Mouse (Mus musculus) liver, postnatal 0 days (tissue): ENCODE results near the gene Coa3. TPM values are rescaled to one million over a fixed set of nuclear protein-coding genes. Genes with fewer than 3 reads are reported as not detected.

Source experiments
- ATAC-seq: fragments of 200-750 bp; cut with Nextera tagmentation; 2 replicates; pipeline ENCODE4 v1.8.0; 2017; ENCODE audit warnings: mild to moderate bottlenecking, moderate library complexity
- DNase-seq: peaks from one replicate; pipeline ENCODE4 v3.0.0-alpha.2; 2016
- H3K27ac ChIP-seq: fragments of 300-500 bp; sonication (generic); 2 replicates; pipeline ENCODE4 v1.5.1; 2014; ENCODE audit warnings: antibody characterized with exemption, moderate library complexity, mild to moderate bottlenecking, low read depth
- H3K27me3 ChIP-seq: fragments of 300-500 bp; sonication (generic); 2 replicates; pipeline ENCODE4 v1.6.1; 2014; ENCODE audit warnings: low read length, control low read depth, mixed read lengths; ENCODE audit not compliant: insufficient read depth
- H3K36me3 ChIP-seq: fragments of 300-500 bp; sonication (generic); replicated peaks from 2 replicates; pipeline ENCODE4 v1.6.1; 2014; ENCODE audit warnings: mild to moderate bottlenecking, control low read depth, low read length, moderate library complexity, mixed read lengths; ENCODE audit not compliant: insufficient read depth
- H3K4me1 ChIP-seq: fragments of 300-500 bp; sonication (generic); 2 replicates; pipeline ENCODE4 v1.6.1; 2014; ENCODE audit warnings: antibody characterized with exemption, mild to moderate bottlenecking, control low read depth; ENCODE audit not compliant: insufficient read depth
- H3K4me2 ChIP-seq: fragments of 300-500 bp; sonication (generic); 2 replicates; pipeline ENCODE4 v1.6.1; 2014; ENCODE audit warnings: low read depth, mild to moderate bottlenecking, low read length, moderate library complexity, mixed read lengths
- H3K4me3 ChIP-seq: fragments of 300-500 bp; sonication (generic); 2 replicates; pipeline ENCODE4 v1.5.1; 2014; ENCODE audit warnings: low read depth, low read length
- H3K9ac ChIP-seq: fragments of 300-500 bp; sonication (generic); replicated peaks from 2 replicates; pipeline ENCODE4 v1.6.1; 2014; ENCODE audit warnings: mild to moderate bottlenecking, moderate library complexity
- H3K9me3 ChIP-seq: fragments of 300-500 bp; sonication (generic); 2 replicates; pipeline ENCODE4 v1.6.1; 2016; ENCODE audit warnings: mild to moderate bottlenecking, control low read depth, low read length, mixed read lengths
- CTCF ChIP-seq: sonication (generic); IDR thresholded peaks from 2 replicates; pipeline ENCODE4 v1.5.1; 2016; ENCODE audit warnings: antibody characterized with exemption, low read depth
- EP300 ChIP-seq: IDR thresholded peaks from 2 replicates; pipeline ENCODE4 v1.6.1; 2016; ENCODE audit warnings: antibody characterized with exemption, low read depth, mild to moderate bottlenecking
- WGBS: fragments of 180-500 bp; shearing (Covaris S2); extraction: QIAGEN DNeasy Blood & Tissue Kit; methylation state at CpG from one replicate; pipeline ENCODE4 v1.1.7; 2014; ENCODE audit not compliant: insufficient replicate concordance; 5-methylcytosine and 5-hydroxymethylcytosine counted together
- polyA plus RNA-seq: library from polyadenylated mRNA; unstranded; fragments of >200 nt; fragmentation: Nextera tagmentation; extraction: Ambion mirVana; gene quantifications from 2 replicates; pipeline ENCODE4 v1.2.1, GENCODE M21; 2015

Gene Coa3
- polyA plus RNA-seq, 1 experiment from 2014 or later: 86.6 TPM

DNA sequence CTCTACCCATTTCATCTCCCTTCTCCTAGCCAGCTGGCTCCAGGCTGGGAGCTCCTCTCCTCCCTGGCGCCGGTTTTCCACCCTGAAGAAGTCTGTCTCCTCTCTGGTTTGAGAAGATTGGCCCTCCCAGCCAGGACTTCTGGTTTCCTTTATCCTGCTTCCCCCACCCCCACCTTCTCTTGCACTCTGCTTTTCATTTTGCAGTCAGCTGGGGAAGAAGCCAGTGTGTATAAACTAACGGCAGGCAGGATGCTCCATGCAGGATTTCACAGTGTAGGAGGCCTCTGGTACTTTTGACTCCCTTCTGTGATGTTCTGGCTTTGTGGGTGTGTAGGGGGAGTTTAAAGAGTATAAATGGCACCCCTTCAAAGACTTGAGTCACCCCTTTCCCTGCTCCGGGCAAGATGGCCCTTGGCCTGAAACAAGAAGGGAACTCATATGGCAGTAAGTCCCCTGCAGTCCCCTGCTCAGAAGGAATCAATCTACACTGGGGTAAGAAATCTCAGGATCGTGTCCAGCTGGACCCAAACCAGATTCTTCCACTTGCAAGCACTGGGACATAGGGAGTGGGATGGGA lies 40.8 kb downstream of the Coa3 start:
- 51% methylated on average over 5 of the region's 5 CpGs for WGBS
- TF ChIP-seq CTCF (no peak), EP300 (no peak)
- H3K27me3 ChIP-seq: no peaks in the 10 kb centered on the region
- H3K4me2 ChIP-seq: no peak overlapping the region
- no peaks in the 10 kb centered on the region for H3K9me3 ChIP-seq
- DNase-seq (no peak), ATAC-seq (no peak)
- H3K9ac ChIP-seq: no peak overlapping the region
- H3K36me3 ChIP-seq: no peaks in the 10 kb centered on the region
- H3K27ac ChIP-seq: peak overlapping the region; percentile 22; the same call in 1 of the 2 replicates
- H3K4me1 ChIP-seq: no peaks in the 10 kb centered on the region
- no peak overlapping the region for H3K4me3 ChIP-seq

DNA sequence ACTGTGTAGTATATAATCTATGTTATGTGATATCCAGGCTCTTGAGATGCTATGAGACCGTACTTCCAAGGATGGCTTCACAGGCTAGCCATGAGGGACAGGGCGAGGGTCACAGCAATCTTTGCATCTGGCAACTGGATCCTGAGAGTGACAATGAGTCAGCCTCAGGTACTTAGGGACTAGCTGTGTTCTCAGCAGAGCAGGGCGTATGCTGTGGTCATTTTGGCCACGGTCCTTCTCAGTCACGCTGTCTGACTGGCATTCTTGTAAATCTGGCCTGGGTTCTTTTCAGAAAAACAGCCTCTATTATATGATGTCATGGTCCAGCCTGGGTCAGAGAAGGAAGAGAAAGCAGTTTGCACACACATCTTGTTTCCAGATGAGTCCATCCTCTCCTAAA lies 42.1 kb downstream of the Coa3 start:
- WGBS: 86% methylated on average over 5 of the region's 5 CpGs
- Histone ChIP-seq H3K4me1 (no peaks in the 10 kb centered on the region), H3K27ac (no peak overlapping the region), H3K9me3 (no peaks in the 10 kb centered on the region), H3K36me3 (no peaks in the 10 kb centered on the region), H3K9ac (no peak overlapping the region), H3K27me3 (no peaks in the 10 kb centered on the region), H3K4me2 (no peak overlapping the region), H3K4me3 (no peak overlapping the region)
- TF ChIP-seq EP300: no peak
- no peak for TF ChIP-seq CTCF
- no peak for DNase-seq
- no peak for ATAC-seq

DNA sequence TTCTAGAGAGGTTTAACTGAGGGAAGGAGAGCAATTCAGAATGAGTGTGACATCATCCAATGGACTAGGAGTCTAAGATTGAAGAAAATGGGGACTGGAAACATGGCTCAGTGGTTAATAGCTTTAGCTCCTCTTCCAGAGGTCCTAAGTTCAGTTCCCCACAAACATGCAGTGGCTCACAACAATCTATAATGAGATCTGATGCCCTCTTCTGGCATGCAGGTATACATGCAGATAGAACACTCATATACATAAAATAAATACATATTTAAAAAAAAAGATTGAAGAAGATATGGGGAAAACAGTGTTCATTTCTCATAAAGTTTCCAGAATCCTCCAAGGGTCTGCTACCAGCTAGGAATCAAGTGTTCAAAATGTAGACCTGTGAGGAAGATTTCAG lies 43.5 kb downstream of the Coa3 start:
- TF ChIP-seq EP300 (no peak), CTCF (peak; percentile 21; the same call in 1 of the 2 replicates)
- peaks cover 8% of the 10 kb centered on the region for H3K4me1 ChIP-seq
- no peaks in the 10 kb centered on the region for H3K36me3 ChIP-seq
- no peak for DNase-seq
- H3K4me2 ChIP-seq: no peak overlapping the region
- ATAC-seq: no peak
- H3K27me3 ChIP-seq: 0 out of 2 replicates have a peak, but pooled peaks cover 4% of the 10 kb centered on the region
- no peak overlapping the region for H3K9ac ChIP-seq
- H3K27ac ChIP-seq: no peak overlapping the region
- H3K9me3 ChIP-seq: no peaks in the 10 kb centered on the region
- no peak overlapping the region for H3K4me3 ChIP-seq

DNA sequence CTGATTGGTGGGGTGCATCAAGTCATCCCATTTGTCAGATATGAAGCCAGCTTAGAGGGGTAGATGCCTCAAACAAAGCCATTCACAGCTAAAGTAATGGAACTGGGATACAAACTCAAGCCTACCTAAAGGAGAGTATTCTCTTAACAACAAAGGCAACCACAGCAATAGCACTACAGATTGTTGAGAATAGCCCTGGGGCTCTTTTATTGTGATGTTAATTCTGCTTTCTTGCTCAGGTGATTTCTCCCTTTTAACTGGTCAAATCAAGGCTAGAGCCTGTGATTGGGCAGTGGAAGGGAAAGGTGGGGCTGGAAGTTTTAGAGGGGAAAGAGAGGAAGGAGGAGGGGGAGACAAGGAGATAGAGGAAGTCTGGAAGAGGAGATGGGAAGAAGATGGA lies 44.8 kb downstream of the Coa3 start:
- Histone ChIP-seq H3K9ac (no peak overlapping the region), H3K27me3 (0 out of 2 replicates have a peak, but pooled peaks cover 4% of the 10 kb centered on the region), H3K36me3 (no peaks in the 10 kb centered on the region), H3K4me3 (no peak overlapping the region), H3K4me2 (no peak overlapping the region), H3K9me3 (no peaks in the 10 kb centered on the region), H3K27ac (no peak overlapping the region), H3K4me1 (peaks cover 12% of the 10 kb centered on the region)
- TF ChIP-seq EP300: no peak
- no peak for TF ChIP-seq CTCF
- DNase-seq: no peak
- ATAC-seq: no peak

DNA sequence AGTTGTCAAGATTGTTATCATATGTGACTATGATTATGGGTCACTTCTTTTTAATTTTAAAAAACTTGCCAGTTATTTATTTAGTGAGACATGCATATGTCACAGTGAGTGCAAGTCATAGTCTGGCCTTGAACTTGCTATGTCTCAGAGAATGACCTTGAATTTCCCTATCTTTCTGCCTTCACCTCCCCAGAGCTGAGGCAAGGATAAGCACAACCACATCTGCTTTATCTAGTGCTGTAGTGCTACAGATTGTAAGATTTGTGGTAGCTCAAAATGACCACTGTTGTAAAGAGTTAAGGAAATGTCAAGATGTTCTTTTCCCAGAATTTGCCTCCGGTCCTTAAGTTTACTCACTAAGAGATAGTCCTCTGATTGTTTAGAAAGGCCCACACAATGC lies 45.7 kb downstream of the Coa3 start:
- no peak overlapping the region for H3K27ac ChIP-seq
- WGBS: 53% methylated on average over 1 of the region's 1 CpGs
- H3K4me2 ChIP-seq: no peak overlapping the region
- 0 out of 2 replicates have a peak, but pooled peaks cover 4% of the 10 kb centered on the region for H3K27me3 ChIP-seq
- ATAC-seq (no peak), DNase-seq (no peak)
- TF ChIP-seq EP300 (no peak), CTCF (no peak)
- H3K36me3 ChIP-seq: no peaks in the 10 kb centered on the region
- H3K4me1 ChIP-seq: peaks cover 12% of the 10 kb centered on the region
- H3K4me3 ChIP-seq: no peak overlapping the region
- H3K9me3 ChIP-seq: no peaks in the 10 kb centered on the region
- H3K9ac ChIP-seq: no peak overlapping the region

DNA sequence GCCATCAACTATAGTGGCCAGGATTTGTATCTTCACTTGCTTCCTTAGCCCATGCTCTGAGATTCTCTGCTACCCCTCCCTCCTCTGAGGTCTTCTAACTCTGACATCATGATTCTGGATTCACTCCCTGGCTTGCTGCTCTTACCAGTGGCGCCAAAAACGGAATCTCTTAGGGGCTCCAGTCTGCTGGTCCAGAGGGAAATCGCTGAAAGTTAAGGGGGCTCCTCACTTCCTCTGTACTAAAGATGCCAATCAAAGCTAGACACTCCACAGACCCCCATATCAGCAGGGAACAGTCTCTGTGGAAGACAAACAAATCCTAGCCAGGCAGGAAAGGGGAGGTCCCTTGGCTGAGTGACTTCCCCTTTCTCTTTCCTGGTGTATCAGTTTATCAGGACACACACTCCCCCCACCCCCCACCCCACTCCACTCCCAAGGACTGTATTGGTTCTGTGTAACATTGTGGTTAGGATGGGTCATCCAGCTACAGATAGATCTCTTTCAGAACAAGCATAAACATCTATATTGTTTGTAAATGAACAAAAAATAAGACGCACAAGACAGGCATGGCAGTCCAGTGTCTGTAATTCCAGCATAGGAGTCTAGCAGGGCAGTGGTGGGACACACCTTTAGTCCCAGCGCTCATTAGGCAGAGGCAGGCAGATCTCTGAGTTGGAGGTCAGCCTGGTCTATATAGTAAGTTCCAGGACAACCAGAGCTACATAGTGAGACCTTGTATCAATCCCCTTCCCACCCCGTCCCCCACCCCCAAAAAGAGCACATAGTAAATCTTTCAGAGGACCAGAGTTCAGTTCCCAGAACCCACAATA lies 46.7 kb downstream of the Coa3 start:
- Histone ChIP-seq H3K27me3 (0 out of 2 replicates have a peak, but pooled peaks cover 4% of the 10 kb centered on the region), H3K36me3 (no peaks in the 10 kb centered on the region), H3K9me3 (no peaks in the 10 kb centered on the region), H3K4me1 (peaks cover 12% of the 10 kb centered on the region), H3K4me3 (peak overlapping the region; percentile 17; the same call in 1 of the 2 replicates), H3K4me2 (peak overlapping the region; percentile 61), H3K27ac (peak overlapping the region; percentile 80), H3K9ac (no peak overlapping the region; the same call in 1 of the 2 replicates)
- 25% methylated on average over 6 of the region's 6 CpGs for WGBS
- no peak for DNase-seq
- TF ChIP-seq EP300 (peak; percentile 40), CTCF (no peak)
- peak; percentile 60 for ATAC-seq
